Mouse (Mus musculus) forebrain, embryonic 14.5 days (tissue): ENCODE data around the gene Itga8. TPM values are rescaled to one million over a fixed set of nuclear protein-coding genes. Genes with fewer than 3 reads are reported as not detected.

Experiments used
- ATAC-seq: fragments of 200-750 bp; cut with Nextera tagmentation; 2 replicates; pipeline ENCODE4 v1.8.0; 2017; ENCODE audit warnings: mild to moderate bottlenecking, moderate library complexity
- DNase-seq: peaks from one replicate; pipeline ENCODE4 v3.0.0-alpha.2; 2015; ENCODE audit warnings: low spot score
- H3K27ac ChIP-seq: fragments of 300-500 bp; sonication (generic); 2 replicates; pipeline ENCODE4 v1.5.1; 2014; ENCODE audit warnings: low read depth, mild to moderate bottlenecking, control low read depth, low read length, moderate library complexity
- H3K27me3 ChIP-seq: fragments of 300-500 bp; sonication (generic); replicated peaks from 2 replicates; pipeline ENCODE4 v1.6.1; 2014; ENCODE audit warnings: low read length, control low read depth, mixed read lengths; ENCODE audit not compliant: control insufficient read depth, insufficient read depth
- H3K36me3 ChIP-seq: fragments of 300-500 bp; sonication (generic); 2 replicates; pipeline ENCODE4 v1.6.1; 2014; ENCODE audit warnings: low read length, control low read depth; ENCODE audit not compliant: control insufficient read depth, insufficient read depth
- H3K4me1 ChIP-seq: fragments of 300-500 bp; sonication (generic); 2 replicates; pipeline ENCODE4 v1.6.1; 2014; ENCODE audit warnings: antibody characterized with exemption, low read length, control low read depth; ENCODE audit not compliant: control insufficient read depth, insufficient read depth
- H3K4me2 ChIP-seq: fragments of 300-500 bp; sonication (generic); 2 replicates; pipeline ENCODE4 v1.6.1; 2014; ENCODE audit warnings: mild to moderate bottlenecking, control low read depth, low read length
- H3K4me3 ChIP-seq: fragments of 300-500 bp; sonication (generic); 2 replicates; pipeline ENCODE4 v1.5.1; 2014; ENCODE audit warnings: low read depth, low read length, control low read depth
- H3K9ac ChIP-seq: fragments of 300-500 bp; sonication (generic); 2 replicates; pipeline ENCODE4 v1.6.1; 2014; ENCODE audit warnings: mild to moderate bottlenecking, low read length, control low read depth, moderate library complexity
- H3K9me3 ChIP-seq: fragments of 300-500 bp; sonication (generic); replicated peaks from 2 replicates; pipeline ENCODE4 v1.6.1; 2016; ENCODE audit warnings: low read length, control low read depth, mixed read lengths; ENCODE audit not compliant: control insufficient read depth
- WGBS: fragments of 180-500 bp; shearing (Covaris S2); extraction: QIAGEN DNeasy Blood & Tissue Kit; methylation state at CpG from one replicate; pipeline ENCODE4 v1.1.7; 2014; 5-methylcytosine and 5-hydroxymethylcytosine counted together
- polyA plus RNA-seq: library from polyadenylated mRNA; unstranded; fragments of >200 nt; fragmentation: Nextera tagmentation; extraction: Ambion mirVana; gene quantifications from 2 replicates; pipeline ENCODE4 v1.2.1, GENCODE M21; 2014

Gene Itga8
- polyA plus RNA-seq, 1 experiment from 2014 or later, result 1.5 TPM

- ATAC-seq, result no peak
Observed at GRCm38 (mm10) chr2:12156401-12156800, 145.3 kb downstream of the Itga8 start.

DNA sequence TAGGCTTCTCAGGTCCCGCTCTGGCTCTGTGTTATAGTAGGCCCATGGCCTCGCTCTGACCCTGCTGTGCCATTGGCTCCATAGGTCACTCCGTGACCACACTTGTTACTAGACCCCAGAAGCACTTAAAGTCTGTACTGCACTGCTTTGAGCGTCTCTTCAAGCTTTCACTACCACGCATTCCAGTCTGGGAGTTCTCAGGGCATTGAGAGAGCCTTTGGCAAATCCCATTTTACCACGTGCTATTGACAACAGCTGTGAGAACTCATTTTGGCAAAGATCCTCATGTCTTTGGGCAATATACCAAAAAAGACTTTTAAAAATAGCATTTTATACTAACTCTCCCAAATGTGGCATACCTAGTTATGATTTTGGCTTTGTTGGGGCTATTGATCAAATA, 147.0 kb downstream of the Itga8 start:
- Histone ChIP-seq H3K27ac (no peak overlapping the region), H3K27me3 (no peaks in the 10 kb centered on the region), H3K9me3 (no peaks in the 10 kb centered on the region), H3K36me3 (no peaks in the 10 kb centered on the region), H3K9ac (no peak overlapping the region), H3K4me2 (no peak overlapping the region), H3K4me1 (no peaks in the 10 kb centered on the region), H3K4me3 (no peak overlapping the region)
- ATAC-seq (peak; percentile 50; the same call in 1 of the 2 replicates), DNase-seq (peak; percentile 53)
- 82% methylated on average over 6 of the region's 6 CpGs for WGBS

More at GRCm38 (mm10) chr2:12156401-12156800, 145.3 kb downstream of the Itga8 start:
- Histone ChIP-seq H3K27ac (no peak overlapping the region), H3K4me1 (no peaks in the 10 kb centered on the region), H3K36me3 (no peaks in the 10 kb centered on the region), H3K4me2 (no peak overlapping the region), H3K9ac (no peak overlapping the region), H3K9me3 (no peaks in the 10 kb centered on the region), H3K4me3 (no peak overlapping the region), H3K27me3 (no peaks in the 10 kb centered on the region)
- 82% methylated on average over 3 of the region's 3 CpGs for WGBS
- no peak for DNase-seq

DNA sequence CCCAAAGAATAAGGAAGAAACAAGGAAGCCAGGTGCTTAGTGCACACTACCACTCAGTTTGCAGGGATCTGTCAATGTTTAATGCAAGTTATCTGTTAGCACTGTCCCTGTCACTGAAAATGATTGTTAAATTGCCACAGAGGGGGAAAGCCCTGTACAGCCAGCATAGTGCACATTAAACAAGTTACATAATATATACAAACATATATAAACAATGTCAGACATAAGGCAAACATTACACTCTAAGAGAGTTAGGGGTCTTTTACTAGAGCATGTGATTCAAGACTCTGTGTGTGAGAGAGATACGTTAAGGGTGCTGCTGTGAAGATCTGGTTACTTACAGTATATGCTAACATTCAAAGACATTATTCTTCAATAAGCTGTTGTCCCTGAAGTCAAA, 148.2 kb downstream of the Itga8 start:
- Histone ChIP-seq H3K4me1 (no peaks in the 10 kb centered on the region), H3K36me3 (no peaks in the 10 kb centered on the region), H3K27me3 (no peaks in the 10 kb centered on the region), H3K27ac (no peak overlapping the region), H3K9ac (no peak overlapping the region), H3K4me2 (no peak overlapping the region), H3K9me3 (no peaks in the 10 kb centered on the region), H3K4me3 (no peak overlapping the region)
- DNase-seq (no peak), ATAC-seq (no peak)
- 98% methylated on average over 1 of the region's 1 CpGs for WGBS

DNA sequence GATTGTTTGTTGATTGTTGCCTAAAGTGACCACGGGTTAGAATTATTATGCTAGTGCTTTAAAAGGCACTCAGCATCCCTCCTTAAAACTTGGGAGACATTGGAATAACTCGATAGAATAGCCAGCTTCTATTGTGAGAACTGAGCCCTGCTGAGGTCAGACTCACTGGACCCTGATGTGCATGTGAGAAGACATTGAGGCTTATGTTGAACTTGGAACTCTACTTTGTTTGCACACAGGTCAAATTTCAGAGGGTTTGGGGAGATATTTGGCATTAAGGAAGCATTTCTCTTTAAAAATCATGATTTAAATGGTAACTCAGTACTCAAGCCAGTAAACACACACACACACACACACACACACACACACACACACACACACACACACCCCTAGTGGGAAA, 153.8 kb downstream of the Itga8 start:
- no peaks in the 10 kb centered on the region for H3K36me3 ChIP-seq
- no peak overlapping the region for H3K4me3 ChIP-seq
- no peaks in the 10 kb centered on the region for H3K9me3 ChIP-seq
- H3K9ac ChIP-seq, result no peak overlapping the region
- H3K27me3 ChIP-seq, result no peaks in the 10 kb centered on the region
- H3K4me1 ChIP-seq, result no peaks in the 10 kb centered on the region
- 74% methylated on average over 2 of the region's 2 CpGs for WGBS
- no peak overlapping the region for H3K27ac ChIP-seq
- DNase-seq (no peak), ATAC-seq (no peak)
- H3K4me2 ChIP-seq, result no peak overlapping the region

GRCm38 (mm10) chr2:12146612-12147011, 155.1 kb downstream of the Itga8 start:
- Histone ChIP-seq H3K4me1 (no peaks in the 10 kb centered on the region), H3K9me3 (no peaks in the 10 kb centered on the region), H3K36me3 (no peaks in the 10 kb centered on the region), H3K27ac (no peak overlapping the region), H3K4me2 (no peak overlapping the region), H3K27me3 (no peaks in the 10 kb centered on the region), H3K4me3 (no peak overlapping the region), H3K9ac (no peak overlapping the region)
- DNase-seq (no peak), ATAC-seq (no peak)
- WGBS, result 69% methylated on average over 2 of the region's 2 CpGs

DNA sequence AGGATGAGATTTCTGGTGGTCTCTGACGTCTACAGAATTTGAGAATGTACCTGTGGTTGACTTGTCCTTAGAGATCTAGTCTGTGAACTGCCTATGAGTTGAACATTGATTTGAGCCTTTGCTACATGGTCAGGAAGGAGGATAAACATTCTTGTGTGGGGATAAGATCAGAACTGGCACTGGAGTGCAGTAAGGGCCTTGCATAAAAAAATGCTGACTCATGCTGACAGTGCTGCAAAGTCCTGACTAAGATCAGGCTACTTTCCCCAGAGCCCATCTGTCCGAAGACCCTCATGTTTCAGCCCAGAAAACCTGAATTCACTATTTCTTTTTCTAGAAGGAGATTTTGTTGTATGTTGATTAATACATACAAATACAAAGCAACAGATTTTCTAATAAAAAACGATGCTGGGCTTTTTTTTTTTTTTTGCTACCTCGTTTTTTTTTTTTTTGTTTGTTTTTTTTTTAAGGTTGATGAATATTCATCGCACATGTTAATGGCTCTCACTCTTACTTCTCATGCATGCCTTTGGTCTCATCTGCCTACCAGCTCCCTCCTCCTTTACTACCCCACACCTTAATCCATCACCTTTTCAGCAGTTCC, 162.9 kb downstream of the Itga8 start:
- no peak for DNase-seq
- no peak for ATAC-seq
- H3K9ac ChIP-seq, result no peak overlapping the region
- no peaks in the 10 kb centered on the region for H3K27me3 ChIP-seq
- no peak overlapping the region for H3K4me2 ChIP-seq
- no peak overlapping the region for H3K4me3 ChIP-seq
- no peaks in the 10 kb centered on the region for H3K4me1 ChIP-seq
- H3K27ac ChIP-seq, result no peak overlapping the region
- no peaks in the 10 kb centered on the region for H3K9me3 ChIP-seq
- no peaks in the 10 kb centered on the region for H3K36me3 ChIP-seq
- 87% methylated on average over 5 of the region's 5 CpGs for WGBS

- Histone ChIP-seq H3K4me1 (no peaks in the 10 kb centered on the region), H3K4me2 (no peak overlapping the region), H3K27ac (no peak overlapping the region), H3K9me3 (no peaks in the 10 kb centered on the region), H3K9ac (no peak overlapping the region), H3K27me3 (no peaks in the 10 kb centered on the region), H3K36me3 (no peaks in the 10 kb centered on the region), H3K4me3 (no peak overlapping the region)
- DNase-seq, result no peak
- ATAC-seq, result no peak
Observed at GRCm38 (mm10) chr2:12126580-12126979, 175.1 kb downstream of the Itga8 start.

- Histone ChIP-seq H3K27me3 (no peaks in the 10 kb centered on the region), H3K4me1 (no peaks in the 10 kb centered on the region), H3K9ac (no peak overlapping the region), H3K4me3 (no peak overlapping the region), H3K9me3 (no peaks in the 10 kb centered on the region), H3K27ac (no peak overlapping the region), H3K36me3 (no peaks in the 10 kb centered on the region), H3K4me2 (no peak overlapping the region)
- 92% methylated on average over 2 of the region's 2 CpGs for WGBS
- no peak for ATAC-seq
- no peak for DNase-seq
Observed at GRCm38 (mm10) chr2:12115479-12115878, 186.2 kb downstream of the Itga8 start.

- Histone ChIP-seq H3K27me3 (no peaks in the 10 kb centered on the region), H3K36me3 (no peaks in the 10 kb centered on the region), H3K4me2 (no peak overlapping the region), H3K27ac (no peak overlapping the region), H3K9me3 (no peaks in the 10 kb centered on the region), H3K4me1 (no peaks in the 10 kb centered on the region), H3K4me3 (no peak overlapping the region), H3K9ac (no peak overlapping the region)
- DNase-seq (no peak), ATAC-seq (no peak)
- 96% methylated on average over 3 of the region's 3 CpGs for WGBS
Observed at GRCm38 (mm10) chr2:12109306-12109705, 192.4 kb downstream of the Itga8 start.
